Mouse (Mus musculus): ENCODE results near the gene Kctd2.

Gene Kctd2

DNA sequence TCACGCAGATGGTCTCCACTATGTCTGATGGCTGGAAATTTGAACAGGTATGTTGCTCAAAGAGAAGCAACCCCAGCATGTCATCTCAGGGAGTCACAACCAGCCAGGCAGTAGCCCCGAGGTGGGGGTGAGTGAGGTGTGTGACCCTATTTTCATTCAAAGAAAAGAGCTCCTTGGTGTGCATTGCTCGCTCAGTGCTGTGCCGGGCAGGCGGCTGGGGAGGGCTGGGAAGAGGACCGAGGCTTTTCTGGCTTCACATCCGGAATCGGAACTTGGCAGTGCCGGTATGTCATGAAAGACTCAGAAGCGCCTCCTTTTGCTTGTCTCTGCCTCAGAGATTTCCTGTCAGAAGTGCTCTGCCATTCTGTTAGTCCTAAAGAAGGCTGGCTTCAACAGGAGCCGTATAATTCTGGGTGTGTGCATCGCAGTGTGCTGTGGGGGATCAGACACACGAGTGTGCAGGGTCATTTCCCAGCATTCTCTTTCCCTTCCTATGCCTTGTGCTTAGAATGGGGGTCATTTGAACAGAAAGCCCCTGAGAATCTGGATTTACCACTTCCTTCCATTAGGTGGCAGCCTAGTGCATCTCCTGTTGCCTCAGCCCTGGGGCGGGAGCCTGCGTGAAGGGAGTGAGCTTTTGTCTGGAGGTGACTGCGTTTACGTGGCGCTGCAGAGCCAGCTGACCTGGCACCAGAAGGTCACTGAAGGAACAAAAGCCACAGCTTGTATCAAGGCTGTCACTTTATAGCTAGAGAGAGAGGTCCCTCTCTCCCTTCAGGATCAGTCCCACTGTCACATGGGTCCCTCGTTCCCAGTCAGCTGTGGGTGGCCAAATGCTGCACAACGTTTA is 7.8 kb downstream of the Kctd2 start:
- in situ Hi-C loops (cut with MboI; ENCODE audit: low pct_unique_long_range_greater_than_20kb in 1 of 2, low sequenced_read_pairs in 2 of 2, unreplicated experiment in 1 of 2), result no loop called here

- in situ Hi-C loops (cut with MboI; ENCODE audit: low pct_unique_long_range_greater_than_20kb in 1 of 2, low sequenced_read_pairs in 2 of 2, unreplicated experiment in 1 of 2), result no loop called here
Measured at GRCm38 (mm10) chr11:115429307-115429706, 9.4 kb downstream of the Kctd2 start.

- in situ Hi-C loops (cut with MboI; ENCODE audit: low pct_unique_long_range_greater_than_20kb in 1 of 2, low sequenced_read_pairs in 2 of 2, unreplicated experiment in 1 of 2), result no loop called here
Measured at GRCm38 (mm10) chr11:115430561-115430960, 10.6 kb downstream of the Kctd2 start.

DNA sequence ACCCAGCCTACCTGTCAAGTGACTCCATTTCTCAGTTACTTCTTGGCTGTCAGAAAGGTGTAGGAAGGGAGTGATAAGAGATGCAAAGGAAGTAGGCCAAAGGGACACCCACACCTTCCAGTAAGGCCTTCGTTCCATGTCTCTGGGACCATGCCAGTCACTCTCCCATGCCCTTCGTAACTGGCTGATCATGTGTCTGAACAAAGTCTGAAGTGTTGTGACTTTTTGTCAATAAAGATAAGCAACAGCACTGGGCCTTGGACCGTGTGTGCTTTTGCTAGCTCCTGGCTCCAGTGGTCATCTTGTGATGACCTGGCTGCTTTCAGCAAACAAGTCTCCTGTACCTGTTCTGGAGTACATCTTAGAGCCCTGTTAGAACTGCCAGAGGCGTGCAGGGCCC is 12.9 kb downstream of the Kctd2 start:
- in situ Hi-C loops (cut with MboI; ENCODE audit: low pct_unique_long_range_greater_than_20kb in 1 of 2, low sequenced_read_pairs in 2 of 2, unreplicated experiment in 1 of 2), result no loop called here

GRCm38 (mm10) chr11:115433342-115433741 is 13.4 kb downstream of the Kctd2 start:
- in situ Hi-C loops (cut with MboI; ENCODE audit: low pct_unique_long_range_greater_than_20kb in 1 of 2, low sequenced_read_pairs in 2 of 2, unreplicated experiment in 1 of 2), result no loop called here

DNA sequence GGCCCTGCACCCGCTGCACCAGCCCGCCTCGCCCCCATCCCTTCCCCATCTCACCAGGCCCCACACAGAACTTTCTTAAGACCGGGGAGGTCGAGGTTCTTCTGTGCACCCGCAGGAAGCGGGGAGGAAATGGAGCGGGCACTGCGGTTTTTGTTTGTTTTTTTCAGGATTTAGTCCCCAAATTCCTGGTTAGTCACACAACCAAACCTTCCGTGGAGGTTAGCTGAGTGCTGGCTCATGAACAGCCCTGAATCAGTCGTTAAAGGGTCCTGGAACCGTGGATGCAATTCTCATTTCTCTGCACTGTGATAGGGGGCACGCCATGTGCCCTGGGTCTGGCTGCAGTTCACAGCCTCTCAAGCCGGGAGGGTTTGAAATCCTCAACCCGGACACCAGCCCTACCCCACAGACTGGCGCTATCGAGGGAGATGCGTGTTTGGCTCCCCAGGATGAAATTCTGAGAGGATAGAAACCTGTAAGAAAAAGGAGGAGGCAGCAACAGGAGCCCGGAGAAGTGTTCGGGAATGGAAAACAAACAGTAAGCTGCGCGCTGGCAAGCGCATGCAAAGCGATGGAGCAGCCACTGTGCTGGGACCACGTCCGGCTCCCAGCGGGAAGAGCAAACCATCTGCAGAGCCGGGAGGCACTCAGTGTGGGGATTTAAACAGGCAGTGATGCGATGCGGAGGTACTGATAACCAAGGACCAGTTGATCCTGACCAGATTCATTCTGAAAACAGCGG is 15.8 kb downstream of the Kctd2 start:
- in situ Hi-C loops (cut with MboI; ENCODE audit: low pct_unique_long_range_greater_than_20kb in 1 of 2, low sequenced_read_pairs in 2 of 2, unreplicated experiment in 1 of 2), result no loop called here

DNA sequence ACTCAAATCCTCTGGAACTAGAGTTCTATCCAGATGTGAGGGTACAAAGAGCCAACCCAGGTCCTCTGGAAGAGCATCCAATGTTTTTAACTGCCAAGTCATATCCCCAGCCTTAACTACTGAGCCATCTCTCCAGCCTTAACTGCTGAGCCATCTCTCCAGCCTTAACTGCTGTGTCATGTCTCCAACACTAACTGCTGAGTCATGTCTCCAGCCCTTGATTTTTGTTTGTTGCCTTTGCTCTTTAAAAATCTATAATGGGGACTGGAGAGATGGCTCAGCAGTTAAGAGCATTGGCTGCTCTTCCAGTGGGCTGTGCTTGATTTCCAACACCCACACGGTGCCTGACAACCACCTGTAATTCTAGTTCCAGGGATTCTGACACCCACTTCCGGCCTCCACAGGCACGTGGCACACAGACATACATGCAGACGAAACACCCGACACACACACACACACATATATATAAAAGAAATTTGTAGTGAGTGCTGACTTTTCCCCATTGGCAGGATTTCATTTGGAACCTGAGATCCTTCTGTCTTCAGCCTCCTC is 17.7 kb downstream of the Kctd2 start:
- in situ Hi-C loops (cut with MboI; ENCODE audit: low pct_unique_long_range_greater_than_20kb in 1 of 2, low sequenced_read_pairs in 2 of 2, unreplicated experiment in 1 of 2), result no loop called here

- in situ Hi-C loops (cut with MboI; ENCODE audit: low pct_unique_long_range_greater_than_20kb in 1 of 2, low sequenced_read_pairs in 2 of 2, unreplicated experiment in 1 of 2), result no loop called here
Measured at GRCm38 (mm10) chr11:115439326-115439725, 19.4 kb downstream of the Kctd2 start.

GRCm38 (mm10) chr11:115439906-115440595 is 20.1 kb downstream of the Kctd2 start, which contains the start of gene Trim80:
Gene Trim80, plus strand, starts transcription at chr11:115440545.
- in situ Hi-C loops (cut with MboI; ENCODE audit: low pct_unique_long_range_greater_than_20kb in 1 of 2, low sequenced_read_pairs in 2 of 2, unreplicated experiment in 1 of 2), result loop anchor here in 1 of 2 experiments (5.0 kb wide), 1 partner anchor 83 kb away; no protein-coding TSS in a partner anchor

DNA sequence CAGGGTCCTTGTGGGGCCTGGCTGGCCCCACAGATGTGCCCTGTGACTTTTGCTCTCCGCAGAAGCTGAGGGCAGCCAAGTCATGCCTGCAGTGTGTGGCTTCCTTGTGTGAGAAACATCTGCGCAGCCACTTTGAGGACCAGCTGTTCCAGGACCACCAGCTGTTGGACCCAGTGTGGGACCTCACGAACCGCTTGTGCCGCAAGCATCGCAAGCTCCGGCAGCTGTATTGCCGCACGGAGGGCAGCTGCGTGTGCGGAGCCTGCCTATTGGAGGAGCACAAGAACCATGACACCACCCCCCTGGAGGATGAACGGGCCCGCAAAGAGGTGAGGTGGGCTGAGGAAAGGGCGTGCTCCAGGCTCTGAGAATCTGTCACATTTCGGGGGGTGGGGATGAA is 21.5 kb downstream of the Kctd2 start:
- in situ Hi-C loops (cut with MboI; ENCODE audit: low pct_unique_long_range_greater_than_20kb in 1 of 2, low sequenced_read_pairs in 2 of 2, unreplicated experiment in 1 of 2), result loop anchor here in 1 of 2 experiments (5.0 kb wide), 1 partner anchor 84 kb away; no protein-coding TSS in a partner anchor

- in situ Hi-C loops (cut with MboI; ENCODE audit: low pct_unique_long_range_greater_than_20kb in 1 of 2, low sequenced_read_pairs in 2 of 2, unreplicated experiment in 1 of 2), result no loop called here
Measured at GRCm38 (mm10) chr11:115446906-115447305, 27.0 kb downstream of the Kctd2 start.

GRCm38 (mm10) chr11:115447321-115447885 is 27.5 kb downstream of the Kctd2 start:
- in situ Hi-C loops (cut with MboI; ENCODE audit: low pct_unique_long_range_greater_than_20kb in 1 of 2, low sequenced_read_pairs in 2 of 2, unreplicated experiment in 1 of 2), result no loop called here

DNA sequence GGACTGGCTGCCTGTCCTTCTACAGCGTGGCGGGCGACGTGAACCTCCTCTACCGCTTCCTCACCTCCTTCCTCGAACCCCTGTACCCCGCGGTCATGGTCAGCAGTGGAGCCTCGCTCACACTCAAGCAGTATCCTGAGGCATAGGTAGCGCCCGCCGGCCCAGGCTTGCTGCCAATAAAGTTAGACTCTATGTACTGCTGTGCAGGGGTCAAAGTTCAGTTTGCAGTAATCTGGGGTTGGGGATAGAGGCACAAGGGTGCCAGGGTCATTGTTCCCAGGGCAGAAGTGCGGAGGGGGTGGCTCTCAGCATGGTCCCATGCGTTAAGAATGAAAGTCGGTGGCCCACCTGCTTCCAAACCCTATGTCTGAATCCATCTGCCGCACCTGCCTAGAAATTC is 28.1 kb downstream of the Kctd2 start:
- in situ Hi-C loops (cut with MboI; ENCODE audit: low pct_unique_long_range_greater_than_20kb in 1 of 2, low sequenced_read_pairs in 2 of 2, unreplicated experiment in 1 of 2), result no loop called here

DNA sequence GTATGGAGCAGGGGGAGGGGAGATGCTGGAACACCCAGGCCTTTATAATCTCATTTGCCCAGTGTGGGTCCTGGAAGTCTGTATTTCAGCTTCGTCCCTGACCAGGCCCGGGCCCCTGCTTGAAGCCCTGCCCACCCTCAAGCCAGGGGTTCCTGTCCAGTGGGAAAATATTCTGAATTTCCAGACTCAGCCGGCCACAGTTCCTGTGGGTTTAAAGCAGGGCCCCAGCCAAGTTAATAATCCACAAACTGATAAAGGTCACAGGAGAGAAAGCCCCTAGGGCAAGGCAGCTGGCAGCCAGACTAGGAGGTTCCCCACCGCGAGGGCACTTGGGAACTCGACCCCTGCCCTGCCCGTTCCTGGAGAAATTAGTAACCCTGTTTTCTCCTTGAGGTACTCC is 29.1 kb downstream of the Kctd2 start:
- in situ Hi-C loops (cut with MboI; ENCODE audit: low pct_unique_long_range_greater_than_20kb in 1 of 2, low sequenced_read_pairs in 2 of 2, unreplicated experiment in 1 of 2), result no loop called here

GRCm38 (mm10) chr11:115450176-115450575 is 30.2 kb downstream of the Kctd2 start:
- in situ Hi-C loops (cut with MboI; ENCODE audit: low pct_unique_long_range_greater_than_20kb in 1 of 2, low sequenced_read_pairs in 2 of 2, unreplicated experiment in 1 of 2), result no loop called here

- in situ Hi-C loops (cut with MboI; ENCODE audit: low pct_unique_long_range_greater_than_20kb in 1 of 2, low sequenced_read_pairs in 2 of 2, unreplicated experiment in 1 of 2), result no loop called here
Measured at GRCm38 (mm10) chr11:115451781-115452241, 31.9 kb downstream of the Kctd2 start.

DNA sequence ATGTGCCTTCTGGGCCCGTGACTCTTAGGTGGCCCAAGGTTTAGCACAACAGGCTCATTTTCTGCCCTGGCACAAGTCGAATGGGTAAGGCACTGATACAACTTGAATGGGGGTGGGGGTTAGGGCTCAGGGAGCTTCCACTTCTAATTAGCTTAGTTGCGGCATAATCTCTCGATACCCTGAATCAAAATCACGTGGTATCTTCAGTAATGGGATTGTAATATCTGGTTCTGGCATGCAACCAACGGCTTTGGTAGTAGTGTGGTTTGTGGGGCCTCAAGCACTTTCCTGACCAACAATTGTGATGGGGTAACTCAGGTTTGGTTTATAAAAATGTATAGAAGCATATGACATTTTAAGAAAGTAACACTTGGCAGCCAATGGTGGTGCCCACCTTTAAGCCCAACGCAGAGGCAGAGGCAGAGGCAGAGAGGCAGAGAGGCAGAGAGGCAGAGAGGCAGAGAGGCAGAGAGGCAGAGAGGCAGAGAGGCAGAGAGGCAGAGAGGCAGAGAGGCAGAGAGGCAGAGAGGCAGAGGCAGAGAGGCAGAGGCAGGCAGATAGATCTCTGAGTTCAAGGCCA is 32.4 kb downstream of the Kctd2 start:
- in situ Hi-C loops (cut with MboI; ENCODE audit: low pct_unique_long_range_greater_than_20kb in 1 of 2, low sequenced_read_pairs in 2 of 2, unreplicated experiment in 1 of 2), result no loop called here

DNA sequence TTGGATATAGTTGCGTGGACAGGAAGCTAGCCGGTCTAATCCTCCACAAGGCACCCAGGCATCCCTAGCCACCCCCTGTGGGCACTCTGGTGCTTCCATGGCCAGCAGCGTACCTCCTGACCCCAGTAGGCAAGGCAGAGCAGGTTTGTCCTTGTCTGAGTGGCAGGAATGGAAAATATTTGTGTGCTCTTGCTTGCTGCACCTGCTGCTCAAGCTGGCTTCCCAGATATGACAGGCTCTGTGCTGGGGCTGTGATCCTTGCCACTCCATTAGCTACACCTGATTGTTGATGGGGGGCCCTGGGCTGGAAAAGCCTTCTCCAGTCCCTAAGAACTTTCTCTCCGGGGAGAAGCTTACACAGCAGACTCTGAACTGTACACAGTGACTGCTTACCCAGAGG is 33.4 kb downstream of the Kctd2 start:
- in situ Hi-C loops (cut with MboI; ENCODE audit: low pct_unique_long_range_greater_than_20kb in 1 of 2, low sequenced_read_pairs in 2 of 2, unreplicated experiment in 1 of 2), result no loop called here

Measured in mouse embryonic stem cell (cell line).